Mouse (Mus musculus): ENCODE data around the gene Rdm1. TPM values are rescaled to one million over a fixed set of nuclear protein-coding genes. Genes with fewer than 3 reads are reported as not detected.

The Rdm1 gene
- 26.4 TPM for total RNA-seq (2023)

DNA sequence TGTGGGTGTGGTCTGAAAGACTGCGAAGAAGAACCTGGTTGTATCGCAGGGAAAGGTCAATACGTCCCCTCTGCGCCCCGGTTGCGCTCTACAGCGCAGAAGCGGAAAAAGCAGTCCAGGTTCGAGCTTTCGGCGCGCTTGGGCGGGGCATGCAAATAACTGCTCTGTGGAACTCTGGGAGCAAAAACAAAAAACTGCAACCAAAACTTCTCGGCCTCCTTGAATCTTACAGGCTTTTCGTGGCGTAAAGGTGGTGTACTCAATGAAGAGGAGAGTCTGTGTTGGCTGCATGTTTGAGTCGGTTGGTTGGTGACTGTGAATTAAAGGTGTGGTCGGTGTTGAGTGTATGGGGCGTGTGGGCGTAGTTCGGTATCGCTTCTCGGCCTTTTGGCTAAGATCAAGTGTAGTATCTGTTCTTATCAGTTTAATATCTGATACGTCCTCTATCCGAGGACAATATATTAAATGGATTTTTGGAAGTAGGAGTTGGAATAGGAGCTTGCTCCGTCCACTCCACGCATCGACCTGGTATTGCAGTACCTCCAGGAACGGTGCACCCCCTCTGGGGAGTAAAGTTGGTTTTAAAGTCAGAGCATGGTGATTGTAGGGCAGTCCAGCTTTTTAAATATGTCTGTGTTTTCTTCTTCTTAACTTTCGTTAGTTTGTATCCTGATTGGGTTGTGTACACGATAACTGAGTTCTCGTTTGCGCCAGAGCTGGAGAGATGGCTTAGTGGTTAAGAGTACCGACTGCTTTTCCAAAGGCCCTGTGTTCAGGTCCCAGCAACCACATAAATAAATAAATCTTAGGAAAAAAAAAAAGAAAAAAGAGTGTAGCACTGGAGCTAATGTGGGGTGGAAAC, at the start of gene Rdm1:
TSS of gene Rdm1 (plus strand) at position 201 of the 862 bp plus-strand sequence.

DNA sequence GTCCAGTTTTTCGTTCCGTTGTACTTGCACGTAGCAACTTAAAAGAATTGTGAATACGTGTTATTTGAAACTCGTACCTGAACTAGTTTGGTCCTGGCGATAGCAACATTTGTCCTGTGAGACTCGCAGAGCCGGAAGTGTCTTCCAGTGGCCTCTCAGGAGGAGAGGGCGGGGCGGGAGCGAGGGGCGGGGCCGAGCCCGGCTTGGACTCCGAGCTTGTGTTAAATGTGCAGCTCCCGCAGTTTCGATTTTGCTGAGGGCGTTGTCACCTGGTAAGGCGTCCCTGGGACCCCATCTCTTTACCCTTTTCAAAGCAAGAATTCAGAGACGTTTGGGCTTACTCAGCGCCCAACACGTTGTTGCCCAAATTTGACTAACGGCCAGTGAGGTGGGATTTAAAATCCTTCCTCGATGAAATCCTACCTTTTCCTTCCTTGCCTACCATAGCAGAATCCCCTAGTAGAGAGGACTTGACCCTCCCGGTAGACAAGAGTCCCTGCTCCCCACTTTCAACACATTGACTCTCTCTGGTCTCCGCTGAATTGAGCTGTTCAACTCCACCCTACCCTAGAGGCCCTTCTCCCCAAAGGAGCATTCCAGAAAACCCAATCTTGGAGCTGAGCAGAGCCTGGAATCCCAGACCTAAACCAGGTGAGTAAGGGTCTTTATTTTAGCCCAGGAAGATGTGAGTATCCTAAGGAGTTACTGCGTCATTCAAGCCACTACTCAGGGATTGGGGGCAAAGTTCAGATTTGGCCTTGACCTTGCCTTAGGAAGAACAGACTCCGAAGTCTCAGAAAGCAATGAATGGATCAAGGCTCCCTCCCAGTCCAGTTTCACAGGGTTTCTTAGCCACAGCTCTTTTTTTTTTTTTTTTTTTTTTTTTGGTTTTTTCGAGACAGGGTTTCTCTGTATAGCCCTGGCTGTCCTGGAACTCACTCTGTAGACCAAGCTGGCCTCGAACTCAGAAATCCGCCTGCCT, 44.6 kb upstream of the Rdm1 start, which contains the start of gene Tmem106a:
TSS of gene Tmem106a (plus strand) at position 189 of the 982 bp plus-strand sequence.

DNA sequence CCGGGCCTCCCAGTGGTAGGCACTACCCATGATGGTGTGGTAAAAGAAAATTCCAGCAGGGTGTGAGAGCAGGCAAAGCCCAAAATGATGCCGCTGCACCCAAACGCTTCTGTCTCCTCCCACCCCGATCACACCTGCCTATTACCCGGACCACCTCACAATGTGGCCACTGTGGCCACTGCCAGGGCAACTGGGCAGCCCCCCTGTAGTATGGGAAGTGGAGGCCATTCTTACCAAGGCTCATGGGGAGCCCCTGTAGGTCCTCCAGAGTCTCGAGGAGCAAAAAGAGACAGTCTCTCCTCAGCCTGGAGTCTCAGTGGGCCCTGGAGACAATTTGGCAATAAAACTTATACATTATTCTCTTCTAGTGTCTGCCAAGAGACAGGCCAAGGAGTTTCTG, 27.8 kb upstream of the Rdm1 start, which contains the start of gene Gm11634:
TSS of gene Gm11634 (minus strand) at position 101 of the 400 bp plus-strand sequence.

DNA sequence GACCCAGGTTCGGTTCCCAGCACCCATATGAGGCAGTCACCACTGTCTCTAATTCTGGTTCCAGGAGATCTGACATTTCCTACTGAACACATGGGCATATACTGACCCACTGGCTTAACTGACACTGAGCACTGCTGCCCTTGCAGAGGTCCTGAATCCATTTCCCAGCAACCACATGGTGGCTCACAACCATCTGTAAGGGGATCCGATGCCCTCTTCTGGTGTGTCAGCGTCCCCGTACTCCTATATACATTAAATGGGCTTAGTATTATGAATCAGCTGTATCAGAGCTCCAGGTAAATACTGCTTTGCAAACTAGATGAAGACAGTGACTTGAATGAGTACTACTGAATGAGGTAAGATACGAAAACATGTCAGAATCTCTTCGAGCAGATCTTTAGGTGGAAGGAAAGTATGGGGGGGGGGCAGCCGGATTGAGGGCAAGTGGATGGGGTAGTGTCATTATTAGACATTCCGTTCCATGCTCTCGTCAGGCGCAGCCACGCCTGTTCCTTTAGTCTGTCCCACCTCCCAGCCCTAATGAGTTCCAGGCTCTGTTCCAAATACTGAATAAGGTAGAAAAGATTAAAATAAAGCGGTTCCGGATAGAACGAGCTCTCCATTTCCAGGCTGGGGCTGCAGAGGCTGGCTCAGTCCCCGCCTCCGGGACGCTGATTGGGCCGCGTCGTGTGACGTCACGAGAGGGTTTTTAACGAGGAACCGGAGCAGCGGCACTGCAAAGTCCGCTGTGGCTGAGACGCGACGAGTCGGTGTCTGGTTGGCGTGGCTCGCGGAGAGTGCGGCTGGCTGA, 38.0 kb downstream of the Rdm1 start, which contains the start of gene Arl4d:
TSS of gene Arl4d (plus strand) at position 717 of the 811 bp plus-strand sequence.

Other genes with a start within 250 kb of the Rdm1 start
- 22.1 TPM for gene Aarsd1, start 209.6 kb upstream of the Rdm1 start, total RNA-seq (2023)
- gene Gm27029, start 202.4 kb upstream of the Rdm1 start, total RNA-seq (2023): 2.1 TPM
- 23.7 TPM for gene Rundc1, start 202.1 kb upstream of the Rdm1 start, total RNA-seq (2023)
- 6.8 TPM for gene Ptges3l, start 201.9 kb upstream of the Rdm1 start, total RNA-seq (2023)
- 104 TPM for gene Rpl27, start 184.9 kb upstream of the Rdm1 start, total RNA-seq (2023)
- gene Ifi35, start 178.8 kb upstream of the Rdm1 start, total RNA-seq (2023): 55.9 TPM
- 0.56 TPM for gene Rnd2, start 162.2 kb upstream of the Rdm1 start, total RNA-seq (2023)
- gene Vat1, start 161.0 kb upstream of the Rdm1 start, total RNA-seq (2023): 5.3 TPM
- 3.3 TPM for gene Brca1, start 75.2 kb upstream of the Rdm1 start, total RNA-seq (2023)
- gene Nbr1, start 75.0 kb upstream of the Rdm1 start, total RNA-seq (2023): 171 TPM
- gene Tmem106a, start 45.0 kb upstream of the Rdm1 start, total RNA-seq (2023): 4.0 TPM
- gene Gm11634, start 27.9 kb upstream of the Rdm1 start, total RNA-seq (2023): not detected
- gene Arl4d, start 38.3 kb downstream of the Rdm1 start, total RNA-seq (2023): 4.3 TPM
- 80.5 TPM for gene Dhx8, start 105.7 kb downstream of the Rdm1 start, total RNA-seq (2023)
- gene Etv4, start 158.2 kb downstream of the Rdm1 start, total RNA-seq (2023): not detected